Mouse (Mus musculus) heart, postnatal 25 days (tissue): ENCODE results near the gene Mdga1. TPM values are rescaled to one million over a fixed set of nuclear protein-coding genes. Genes with fewer than 3 reads are reported as not detected.

ENCODE experiments used
- DNase-seq: peaks from one replicate; pipeline ENCODE4 v3.0.0; 2022; ENCODE audit warnings: low spot score
- intact Hi-C: fragments of 180-260 bp; cut with DNase I; formaldehyde crosslinking; loops from one replicate; pipeline ENCODE4 v1.15.1; 2025
- total RNA-seq, 2 experiments: library from RNA; stranded (reverse); gene quantifications; 2 replicates each; pipeline ENCODE4 v1.2.3; 2021

The Mdga1 gene
- total RNA-seq = 10 to 100 TPM; 14.0 to 18.3 TPM

GRCm38 (mm10) chr17:29970037-29970555 is at the start of gene Mdga1:
Gene Mdga1 (minus strand): TSS chr17:29970087.
- DNase-seq = no peak
- intact Hi-C loops = loop anchor here (5.0 to 10.0 kb wide), 2 partner anchors 292 to 615 kb away; no protein-coding TSS in a partner anchor

GRCm38 (mm10) chr17:30018927-30019610 is 49.2 kb upstream of the Mdga1 start:
- DNase-seq = no peak
- intact Hi-C loops = no loop called here

- no peak for DNase-seq
- intact Hi-C loops = no loop called here
These were observed 44.8 kb upstream of the Mdga1 start for GRCm38 (mm10) chr17:30014660-30015059.

- intact Hi-C loops = no loop called here
- DNase-seq = no peak
These were observed 38.5 kb upstream of the Mdga1 start for GRCm38 (mm10) chr17:30008392-30008791.

- intact Hi-C loops = no loop called here
- DNase-seq = no peak
These were observed 38.0 kb upstream of the Mdga1 start for GRCm38 (mm10) chr17:30007883-30008282.

- DNase-seq = no peak
- intact Hi-C loops = no loop called here
These were observed 37.0 kb upstream of the Mdga1 start for GRCm38 (mm10) chr17:30006877-30007276.

- DNase-seq = no peak
- intact Hi-C loops = no loop called here
These were observed 35.6 kb upstream of the Mdga1 start for GRCm38 (mm10) chr17:30005451-30005941.

GRCm38 (mm10) chr17:30005103-30005443 is 35.2 kb upstream of the Mdga1 start:
- no peak for DNase-seq
- intact Hi-C loops = no loop called here

GRCm38 (mm10) chr17:30004203-30005102 is 34.6 kb upstream of the Mdga1 start, which contains the start of gene Zfand3:
Gene Zfand3 (plus strand): TSS chr17:30004733.
- peak; percentile 90 for DNase-seq
- intact Hi-C loops = no loop called here

GRCm38 (mm10) chr17:29998566-29999295 is 28.8 kb upstream of the Mdga1 start:
- DNase-seq = no peak
- intact Hi-C loops = no loop called here

- intact Hi-C loops = no loop called here
- DNase-seq = no peak
These were observed 27.8 kb upstream of the Mdga1 start for GRCm38 (mm10) chr17:29997726-29998125.

GRCm38 (mm10) chr17:29995986-29996385 is 26.1 kb upstream of the Mdga1 start:
- DNase-seq = no peak
- intact Hi-C loops = no loop called here

GRCm38 (mm10) chr17:29994459-29994858 is 24.6 kb upstream of the Mdga1 start:
- no peak for DNase-seq
- intact Hi-C loops = no loop called here

- intact Hi-C loops = no loop called here
- no peak for DNase-seq
These were observed 24.1 kb upstream of the Mdga1 start for GRCm38 (mm10) chr17:29994011-29994410.

- intact Hi-C loops = no loop called here
These were observed 23.6 kb upstream of the Mdga1 start for GRCm38 (mm10) chr17:29993488-29993887.

GRCm38 (mm10) chr17:29990845-29991244 is 21.0 kb upstream of the Mdga1 start:
- no peak for DNase-seq
- intact Hi-C loops = no loop called here

More at GRCm38 (mm10) chr17:29993488-29993887, 23.6 kb upstream of the Mdga1 start:
- no peak for DNase-seq

GRCm38 (mm10) chr17:29990136-29990535 is 20.2 kb upstream of the Mdga1 start:
- intact Hi-C loops = no loop called here
- no peak for DNase-seq

- intact Hi-C loops = no loop called here
- DNase-seq = no peak
These were observed 19.8 kb upstream of the Mdga1 start for GRCm38 (mm10) chr17:29989653-29990052.

- no peak for DNase-seq
- intact Hi-C loops = no loop called here
These were observed 18.3 kb upstream of the Mdga1 start for GRCm38 (mm10) chr17:29988141-29988540.

GRCm38 (mm10) chr17:29985534-29985933 is 15.6 kb upstream of the Mdga1 start:
- no peak for DNase-seq
- intact Hi-C loops = no loop called here
